Mouse (Mus musculus): ENCODE measurements around the gene Car2. TPM values are rescaled to one million over a fixed set of nuclear protein-coding genes. Genes with fewer than 3 reads are reported as not detected.

The Car2 gene
- polyA plus RNA-seq, 1 experiment, result 336 TPM

- TF ChIP-seq GATA1 (IDR thresholded peaks at IDR 0.05; ENCODE audit: low read length), result no peak
Measured at GRCm38 (mm10) chr3:14889716-14890409, 3.8 kb downstream of the Car2 start.

- no peak for TF ChIP-seq GATA1 (IDR thresholded peaks at IDR 0.05; ENCODE audit: low read length)
Measured at GRCm38 (mm10) chr3:14892991-14893390, 6.9 kb downstream of the Car2 start.

- TF ChIP-seq GATA1 (IDR thresholded peaks at IDR 0.05; ENCODE audit: low read length), result no peak
Measured at GRCm38 (mm10) chr3:14893700-14894099, 7.6 kb downstream of the Car2 start.

GRCm38 (mm10) chr3:14895333-14895732 lies 9.3 kb downstream of the Car2 start:
- TF ChIP-seq GATA1 (IDR thresholded peaks at IDR 0.05; ENCODE audit: low read length), result no peak

GRCm38 (mm10) chr3:14897770-14898169 lies 11.7 kb downstream of the Car2 start:
- no peak for TF ChIP-seq GATA1 (IDR thresholded peaks at IDR 0.05; ENCODE audit: low read length)

GRCm38 (mm10) chr3:14903380-14903779 lies 17.3 kb downstream of the Car2 start:
- TF ChIP-seq GATA1 (IDR thresholded peaks at IDR 0.05; ENCODE audit: low read length), result no peak

GRCm38 (mm10) chr3:14904165-14904564 lies 18.1 kb downstream of the Car2 start:
- no peak for TF ChIP-seq GATA1 (IDR thresholded peaks at IDR 0.05; ENCODE audit: low read length)

DNA sequence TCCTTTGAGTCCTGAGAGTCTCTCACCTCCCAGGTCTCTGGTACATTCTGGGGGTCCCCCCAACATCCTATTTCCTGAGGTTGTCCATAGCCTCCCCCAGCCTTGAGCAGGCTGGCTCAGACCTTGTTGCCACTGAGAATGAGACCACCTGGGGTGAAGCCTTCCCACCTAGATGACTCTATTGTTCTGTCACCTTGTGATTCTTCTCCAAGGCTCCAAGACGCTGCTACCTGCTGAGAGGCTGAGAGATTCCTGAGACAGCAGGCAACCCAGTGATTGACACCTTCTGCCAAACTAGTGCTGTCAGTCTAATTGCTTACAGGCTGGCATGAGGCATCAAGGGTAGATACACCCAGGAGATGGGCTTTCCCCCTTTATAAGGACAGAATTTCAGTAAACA lies 21.2 kb downstream of the Car2 start:
- no peak for TF ChIP-seq GATA1 (IDR thresholded peaks at IDR 0.05; ENCODE audit: low read length)

- TF ChIP-seq GATA1 (IDR thresholded peaks at IDR 0.05; ENCODE audit: low read length), result no peak
Measured at GRCm38 (mm10) chr3:14911992-14912582, 26.0 kb downstream of the Car2 start.

- no peak for TF ChIP-seq GATA1 (IDR thresholded peaks at IDR 0.05; ENCODE audit: low read length)
Measured at GRCm38 (mm10) chr3:14913774-14914173, 27.7 kb downstream of the Car2 start.

DNA sequence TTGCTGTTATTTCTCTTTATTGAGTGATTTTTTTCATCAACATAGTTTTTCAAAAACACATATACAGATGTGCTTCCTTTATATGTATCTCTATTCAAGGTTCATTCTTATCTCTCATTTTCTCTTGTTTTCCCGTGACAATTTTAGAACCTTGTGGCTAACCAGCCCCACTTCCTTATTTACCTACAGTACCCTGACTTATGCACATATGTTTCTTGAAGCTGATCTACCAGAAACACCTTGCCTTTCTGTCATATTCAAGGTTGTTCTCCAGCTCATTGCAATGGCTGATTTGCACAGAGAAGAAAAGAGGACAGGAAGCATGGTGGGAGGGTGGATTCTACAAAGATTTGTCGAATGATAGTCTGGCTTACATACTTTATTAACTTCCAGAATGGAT lies 29.3 kb downstream of the Car2 start:
- peak; percentile 38 for TF ChIP-seq GATA1 (IDR thresholded peaks at IDR 0.05; ENCODE audit: low read length)

DNA sequence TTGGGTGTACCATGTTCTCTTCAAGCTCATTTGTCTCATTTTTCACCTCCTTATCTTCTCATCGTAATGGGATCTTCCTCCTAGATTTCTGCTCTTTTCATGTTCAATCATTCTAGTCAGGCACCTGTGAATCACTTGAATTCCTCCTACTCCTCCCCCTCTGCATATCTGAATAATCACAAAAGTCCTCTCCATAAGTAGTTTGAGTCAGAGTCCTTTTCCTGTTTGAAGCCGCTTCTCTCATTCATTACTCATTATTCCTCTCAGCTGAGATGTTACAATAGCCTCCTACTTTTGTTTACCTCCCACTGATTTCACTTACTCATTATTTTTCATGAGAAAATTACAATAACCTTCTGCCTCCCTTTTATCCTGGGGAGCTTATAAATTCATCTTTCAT lies 31.2 kb downstream of the Car2 start:
- no peak for TF ChIP-seq GATA1 (IDR thresholded peaks at IDR 0.05; ENCODE audit: low read length)

- no peak for TF ChIP-seq GATA1 (IDR thresholded peaks at IDR 0.05; ENCODE audit: low read length)
Measured at GRCm38 (mm10) chr3:14944706-14945105, 58.6 kb downstream of the Car2 start.

- TF ChIP-seq GATA1 (IDR thresholded peaks at IDR 0.05; ENCODE audit: low read length), result no peak
Measured at GRCm38 (mm10) chr3:14945627-14946026, 59.6 kb downstream of the Car2 start.

GRCm38 (mm10) chr3:14948067-14948800 lies 62.2 kb downstream of the Car2 start:
- no peak for TF ChIP-seq GATA1 (IDR thresholded peaks at IDR 0.05; ENCODE audit: low read length)

DNA sequence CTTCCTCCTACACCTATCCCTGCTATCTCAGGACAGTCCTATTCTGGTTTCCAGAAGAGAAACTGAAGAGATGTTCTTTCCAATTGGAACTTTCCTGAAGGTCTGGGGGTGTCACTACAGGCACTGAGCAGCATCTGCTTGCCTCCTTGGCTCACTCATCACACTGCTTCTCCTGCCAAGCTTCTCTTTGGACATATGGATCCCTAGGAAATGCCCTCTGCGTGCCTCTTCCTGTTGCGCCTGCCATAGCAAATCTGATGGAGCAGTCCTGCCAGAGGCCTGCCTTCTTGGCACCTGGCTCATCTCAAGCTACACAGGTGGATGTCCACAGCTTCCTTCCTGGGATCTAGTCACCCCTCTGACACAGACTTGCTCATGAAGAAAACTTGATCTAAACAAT lies 64.0 kb downstream of the Car2 start:
- TF ChIP-seq GATA1 (IDR thresholded peaks at IDR 0.05; ENCODE audit: low read length), result no peak

Other genes starting within 250 kb of the Car2 start
- gene Car13, start 244.5 kb upstream of the Car2 start, polyA plus RNA-seq (2012), result 0.61 and 0.71 TPM in 2 replicates
- gene Car1, start 77.9 kb upstream of the Car2 start, polyA plus RNA-seq (2012), result 212 and 387 TPM in 2 replicates
- 4.5 and 6.0 TPM in 2 replicates for gene Car3, start 22.8 kb upstream of the Car2 start, polyA plus RNA-seq (2012)

Data from G1E-ER4 (cell line).